Mouse (Mus musculus): ENCODE results near the gene Sri.

DNA sequence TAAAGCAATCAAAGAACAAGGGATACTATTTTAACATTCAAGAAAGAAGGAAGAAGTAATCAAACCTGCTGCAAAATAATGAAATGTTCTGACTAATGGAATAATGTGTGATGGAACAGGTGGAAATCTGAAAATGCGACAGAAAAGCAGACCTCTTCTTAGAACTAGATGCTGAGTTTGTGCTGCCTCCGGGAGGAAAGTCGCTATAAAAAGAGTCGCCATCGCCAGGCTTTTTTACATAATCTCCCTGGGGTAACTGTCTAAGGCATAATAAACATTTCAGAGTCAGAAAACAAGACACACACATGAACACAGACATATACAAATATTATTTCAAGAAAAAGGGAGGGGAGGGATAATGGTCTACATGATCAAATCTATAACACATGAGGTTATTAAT lies 49.0 kb downstream of the Sri start:
- TF ChIP-seq CTCF (IDR thresholded peaks at IDR 0.05; ENCODE audit: low read depth, low read length) = no peak
- no peak for TF ChIP-seq POLR2A (IDR thresholded peaks at IDR 0.05; ENCODE audit: extremely low read depth, insufficient read depth, low read length)
